Mouse (Mus musculus) midbrain, embryonic 11.5 days (tissue): Measurements from ENCODE around the gene Sirpa. TPM values are rescaled to one million over a fixed set of nuclear protein-coding genes. Genes with fewer than 3 reads are reported as not detected.

ENCODE experiments used
- ATAC-seq: fragments of 200-750 bp; cut with Nextera tagmentation; 2 replicates; pipeline ENCODE4 v1.8.0; 2017; ENCODE audit warnings: moderate TSS enrichment, moderate library complexity; ENCODE audit not compliant: low FRiP score
- DNase-seq: peaks from one replicate; pipeline ENCODE4 v3.0.0; 2015; ENCODE audit warnings: low spot score; ENCODE audit errors: missing footprints
- H3K27ac ChIP-seq: fragments of 300-500 bp; sonication (generic); 2 replicates; pipeline ENCODE4 v1.5.1; 2014; ENCODE audit warnings: low read depth, low read length
- H3K27me3 ChIP-seq: fragments of 300-500 bp; sonication (generic); 2 replicates; pipeline ENCODE4 v1.6.1; 2014; ENCODE audit warnings: mild to moderate bottlenecking, low read length, moderate library complexity, mixed read lengths; ENCODE audit not compliant: control insufficient read depth, insufficient read depth
- H3K36me3 ChIP-seq: fragments of 300-500 bp; sonication (generic); 2 replicates; pipeline ENCODE4 v1.6.1; 2014; ENCODE audit warnings: mild to moderate bottlenecking, low read length, moderate library complexity, mixed read lengths; ENCODE audit not compliant: control insufficient read depth, insufficient read depth
- H3K4me1 ChIP-seq: fragments of 300-500 bp; sonication (generic); 2 replicates; pipeline ENCODE4 v1.6.1; 2014; ENCODE audit warnings: low read length; ENCODE audit not compliant: control insufficient read depth, insufficient read depth
- H3K4me2 ChIP-seq: fragments of 300-500 bp; sonication (generic); 2 replicates; pipeline ENCODE4 v1.6.1; 2014; ENCODE audit warnings: mild to moderate bottlenecking, moderate library complexity
- H3K4me3 ChIP-seq: fragments of 300-500 bp; sonication (generic); 2 replicates; pipeline ENCODE4 v1.5.1; 2014; ENCODE audit warnings: low read depth, low read length
- H3K9ac ChIP-seq: fragments of 300-500 bp; sonication (generic); 2 replicates; pipeline ENCODE4 v1.6.1; 2014; ENCODE audit warnings: low read length
- H3K9me3 ChIP-seq: fragments of 300-500 bp; sonication (generic); 2 replicates; pipeline ENCODE4 v1.6.1; 2016; ENCODE audit warnings: low read length; ENCODE audit not compliant: control insufficient read depth
- WGBS: fragments of 180-500 bp; shearing (Covaris S2); extraction: QIAGEN DNeasy Blood & Tissue Kit; methylation state at CpG from one replicate; pipeline ENCODE4 v1.1.7; 2014; 5-methylcytosine and 5-hydroxymethylcytosine counted together
- polyA plus RNA-seq: library from polyadenylated mRNA; unstranded; fragments of >200 nt; fragmentation: Nextera tagmentation; extraction: Ambion mirVana; gene quantifications from 2 replicates; pipeline ENCODE4 v1.2.1, GENCODE M21; 2014

Sirpa gene
- polyA plus RNA-seq, 1 experiment from 2014 or later = 17.9 TPM

GRCm38 (mm10) chr2:129633077-129633732, 40.6 kb downstream of the Sirpa start:
- no peak for ATAC-seq
- H3K27me3 ChIP-seq = no peaks in the 10 kb centered on the region
- 78% methylated on average over 9 of the region's 9 CpGs for WGBS
- H3K9me3 ChIP-seq = no peaks in the 10 kb centered on the region
- H3K4me1 ChIP-seq = no peaks in the 10 kb centered on the region
- no peak overlapping the region for H3K9ac ChIP-seq
- no peak overlapping the region for H3K4me2 ChIP-seq
- no peak for DNase-seq
- no peak overlapping the region for H3K4me3 ChIP-seq
- H3K36me3 ChIP-seq = no peaks in the 10 kb centered on the region; the same call in 1 of the 2 replicates
- H3K27ac ChIP-seq = no peak overlapping the region

GRCm38 (mm10) chr2:129633982-129634381, 41.3 kb downstream of the Sirpa start:
- Histone ChIP-seq H3K9me3 (no peaks in the 10 kb centered on the region), H3K36me3 (no peaks in the 10 kb centered on the region; the same call in 1 of the 2 replicates), H3K9ac (no peak overlapping the region), H3K4me2 (no peak overlapping the region), H3K4me1 (no peaks in the 10 kb centered on the region), H3K27me3 (no peaks in the 10 kb centered on the region), H3K4me3 (no peak overlapping the region), H3K27ac (no peak overlapping the region)
- 90% methylated on average over 3 of the region's 3 CpGs for WGBS
- DNase-seq = no peak
- no peak for ATAC-seq

GRCm38 (mm10) chr2:129652616-129653015, 60.0 kb downstream of the Sirpa start:
- 79% methylated on average over 4 of the region's 4 CpGs for WGBS
- Histone ChIP-seq H3K9me3 (no peaks in the 10 kb centered on the region), H3K4me2 (no peak overlapping the region), H3K27me3 (no peaks in the 10 kb centered on the region), H3K9ac (no peak overlapping the region), H3K27ac (no peak overlapping the region), H3K4me3 (no peak overlapping the region), H3K4me1 (no peaks in the 10 kb centered on the region), H3K36me3 (no peaks in the 10 kb centered on the region)
- ATAC-seq (no peak), DNase-seq (no peak)

- Histone ChIP-seq H3K4me2 (no peak overlapping the region), H3K9ac (no peak overlapping the region), H3K4me3 (no peak overlapping the region), H3K9me3 (no peaks in the 10 kb centered on the region), H3K36me3 (no peaks in the 10 kb centered on the region), H3K27me3 (no peaks in the 10 kb centered on the region), H3K27ac (no peak overlapping the region), H3K4me1 (no peaks in the 10 kb centered on the region)
- no peak for DNase-seq
- 77% methylated on average over 2 of the region's 2 CpGs for WGBS
- ATAC-seq = no peak
Observed at GRCm38 (mm10) chr2:129653632-129654031, 61.0 kb downstream of the Sirpa start.

- Histone ChIP-seq H3K36me3 (no peaks in the 10 kb centered on the region), H3K4me3 (no peak overlapping the region), H3K9me3 (no peaks in the 10 kb centered on the region), H3K27me3 (no peaks in the 10 kb centered on the region), H3K27ac (no peak overlapping the region), H3K9ac (no peak overlapping the region), H3K4me2 (no peak overlapping the region), H3K4me1 (no peaks in the 10 kb centered on the region)
- DNase-seq (no peak), ATAC-seq (no peak)
- WGBS = 89% methylated on average over 4 of the region's 4 CpGs
Observed at GRCm38 (mm10) chr2:129654233-129654950, 61.8 kb downstream of the Sirpa start.

- Histone ChIP-seq H3K4me1 (no peaks in the 10 kb centered on the region), H3K9me3 (no peaks in the 10 kb centered on the region), H3K4me2 (no peak overlapping the region), H3K27ac (no peak overlapping the region), H3K27me3 (no peaks in the 10 kb centered on the region), H3K36me3 (no peaks in the 10 kb centered on the region), H3K9ac (no peak overlapping the region), H3K4me3 (no peak overlapping the region)
- WGBS = 92% methylated on average over 4 of the region's 4 CpGs
- no peak for ATAC-seq
- DNase-seq = no peak
Observed at GRCm38 (mm10) chr2:129655033-129655432, 62.4 kb downstream of the Sirpa start.

GRCm38 (mm10) chr2:129658796-129659195, 66.2 kb downstream of the Sirpa start:
- H3K27me3 ChIP-seq = no peaks in the 10 kb centered on the region
- no peak for ATAC-seq
- no peaks in the 10 kb centered on the region for H3K4me1 ChIP-seq
- no peak overlapping the region for H3K27ac ChIP-seq
- no peak for DNase-seq
- H3K36me3 ChIP-seq = no peaks in the 10 kb centered on the region
- H3K4me3 ChIP-seq = no peak overlapping the region
- WGBS = 91% methylated on average over 4 of the region's 4 CpGs
- no peak overlapping the region for H3K9ac ChIP-seq
- H3K9me3 ChIP-seq = no peaks in the 10 kb centered on the region
- H3K4me2 ChIP-seq = no peak overlapping the region

GRCm38 (mm10) chr2:129660020-129660419, 67.4 kb downstream of the Sirpa start:
- ATAC-seq = no peak
- Histone ChIP-seq H3K27ac (no peak overlapping the region), H3K9ac (no peak overlapping the region), H3K9me3 (no peaks in the 10 kb centered on the region), H3K36me3 (no peaks in the 10 kb centered on the region), H3K4me1 (no peaks in the 10 kb centered on the region), H3K4me3 (no peak overlapping the region), H3K4me2 (no peak overlapping the region), H3K27me3 (no peaks in the 10 kb centered on the region)
- WGBS = 76% methylated on average over 6 of the region's 6 CpGs
- no peak for DNase-seq

GRCm38 (mm10) chr2:129662484-129662883, 69.8 kb downstream of the Sirpa start:
- Histone ChIP-seq H3K4me2 (no peak overlapping the region), H3K9ac (no peak overlapping the region), H3K9me3 (no peaks in the 10 kb centered on the region), H3K27ac (no peak overlapping the region), H3K4me3 (no peak overlapping the region), H3K36me3 (no peaks in the 10 kb centered on the region), H3K4me1 (no peaks in the 10 kb centered on the region), H3K27me3 (no peaks in the 10 kb centered on the region)
- ATAC-seq = no peak
- DNase-seq = no peak
- WGBS = 84% methylated on average over 4 of the region's 4 CpGs
